Mouse (Mus musculus): ENCODE data around the gene Magi2.
"Not testable (repeated sequence)": the region's sequence is repeated elsewhere in the genome, so short reads cannot be mapped to it uniquely, and the experiment has no call there.

The Magi2 gene

DNA sequence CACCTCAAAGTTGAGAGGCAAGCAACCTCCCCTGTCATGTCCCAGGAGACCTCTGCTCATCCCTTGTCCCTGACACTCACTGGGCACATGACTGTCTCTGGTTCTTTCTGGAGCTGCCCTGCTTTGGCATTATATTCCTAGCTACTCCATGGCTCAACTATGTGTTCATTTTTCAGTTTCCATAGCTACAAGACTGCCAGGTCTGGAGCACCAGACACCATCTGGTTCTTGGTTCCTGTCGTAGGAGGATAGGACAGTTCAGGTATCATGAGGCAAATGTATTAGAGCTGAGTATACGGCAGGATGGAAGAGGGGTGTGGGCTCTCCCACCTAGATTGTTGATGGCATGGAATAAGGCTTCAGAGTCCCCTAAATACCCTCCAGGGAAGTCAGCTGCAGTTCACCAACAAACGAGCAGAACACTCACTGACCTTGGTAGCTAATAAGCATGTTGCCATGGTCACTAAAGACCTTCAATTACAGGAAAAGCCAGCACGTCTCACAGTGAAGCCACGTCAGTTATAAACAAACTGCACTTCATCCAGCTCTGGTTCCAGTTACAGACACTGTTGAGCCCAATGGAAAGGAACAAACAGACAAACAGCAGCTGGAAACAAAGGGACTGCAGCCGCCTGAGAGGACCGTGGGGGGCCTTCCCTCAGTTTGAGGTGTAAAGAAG, 1449.5 kb downstream of the Magi2 start:
- no peak for DNase-seq

GRCm38 (mm10) chr5:20677246-20677645, 1450.4 kb downstream of the Magi2 start:
- DNase-seq: no peak

DNA sequence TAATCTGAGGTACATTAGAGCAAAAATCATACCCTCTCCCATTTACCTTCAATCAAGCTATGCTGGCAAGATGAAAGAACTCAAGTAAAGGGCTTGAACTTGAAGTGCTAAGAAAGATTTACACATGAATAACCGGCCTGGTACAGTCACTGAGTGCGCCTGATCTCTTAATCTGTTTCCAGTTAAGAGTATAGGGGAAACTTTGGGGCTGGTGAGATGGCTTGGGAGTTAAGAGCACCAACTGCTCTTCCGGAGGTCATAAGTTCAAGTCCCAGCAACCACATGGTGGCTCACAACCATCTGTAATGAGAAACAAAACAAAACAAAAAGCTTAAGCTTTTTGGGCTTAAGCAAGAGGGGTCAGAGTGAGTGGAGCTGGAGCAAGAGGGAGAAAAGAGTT, 1451.7 kb downstream of the Magi2 start:
- no peak for DNase-seq

- DNase-seq: no peak
Measured at GRCm38 (mm10) chr5:20679920-20680319, 1453.1 kb downstream of the Magi2 start.

GRCm38 (mm10) chr5:20680833-20681530, 1454.1 kb downstream of the Magi2 start:
- no peak for DNase-seq

DNA sequence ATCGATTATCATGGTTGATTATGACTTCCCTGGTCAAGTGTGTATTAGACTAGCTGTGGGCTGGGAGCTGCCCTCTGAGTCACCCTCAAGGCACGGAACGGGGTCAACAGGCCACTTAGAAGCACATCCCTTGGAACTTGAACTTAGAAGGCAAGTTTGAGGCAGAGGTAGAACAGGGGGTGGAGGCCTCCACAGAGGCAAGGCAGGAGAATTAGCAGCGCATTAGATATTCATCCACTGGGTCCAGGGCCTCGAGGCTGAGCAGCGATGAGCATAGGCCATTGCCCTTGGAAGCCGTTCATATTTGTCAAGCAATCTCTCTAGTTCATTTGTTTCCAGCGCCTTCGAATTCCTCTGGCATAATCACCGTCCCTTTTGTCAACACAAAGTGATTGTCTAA, 1454.8 kb downstream of the Magi2 start:
- DNase-seq: no peak

- DNase-seq: no peak
Measured at GRCm38 (mm10) chr5:20682208-20682607, 1455.4 kb downstream of the Magi2 start.

- DNase-seq: no peak
Measured at GRCm38 (mm10) chr5:20684112-20684511, 1457.3 kb downstream of the Magi2 start.

GRCm38 (mm10) chr5:20692230-20692629, 1465.4 kb downstream of the Magi2 start:
- DNase-seq: no peak

DNA sequence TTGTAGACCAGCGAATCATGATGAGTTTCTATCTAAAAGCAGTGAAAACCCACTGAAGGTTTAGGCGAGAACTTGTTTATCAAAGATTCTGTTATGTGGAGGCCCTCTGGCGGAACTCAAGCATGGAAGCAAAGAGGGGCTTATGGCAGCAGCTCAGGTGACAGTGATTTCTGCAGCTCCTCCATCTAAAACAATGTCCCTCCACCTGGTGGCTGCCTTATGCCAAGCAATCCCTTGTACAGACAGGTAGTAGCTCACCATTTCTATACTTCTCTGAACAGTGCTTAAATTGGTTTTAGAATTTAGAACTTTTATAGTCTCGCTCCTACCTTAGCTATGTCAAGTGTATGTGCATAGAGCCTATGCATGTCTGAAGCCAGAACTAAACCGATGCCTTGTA, 1472.3 kb downstream of the Magi2 start:
- no peak for DNase-seq

DNA sequence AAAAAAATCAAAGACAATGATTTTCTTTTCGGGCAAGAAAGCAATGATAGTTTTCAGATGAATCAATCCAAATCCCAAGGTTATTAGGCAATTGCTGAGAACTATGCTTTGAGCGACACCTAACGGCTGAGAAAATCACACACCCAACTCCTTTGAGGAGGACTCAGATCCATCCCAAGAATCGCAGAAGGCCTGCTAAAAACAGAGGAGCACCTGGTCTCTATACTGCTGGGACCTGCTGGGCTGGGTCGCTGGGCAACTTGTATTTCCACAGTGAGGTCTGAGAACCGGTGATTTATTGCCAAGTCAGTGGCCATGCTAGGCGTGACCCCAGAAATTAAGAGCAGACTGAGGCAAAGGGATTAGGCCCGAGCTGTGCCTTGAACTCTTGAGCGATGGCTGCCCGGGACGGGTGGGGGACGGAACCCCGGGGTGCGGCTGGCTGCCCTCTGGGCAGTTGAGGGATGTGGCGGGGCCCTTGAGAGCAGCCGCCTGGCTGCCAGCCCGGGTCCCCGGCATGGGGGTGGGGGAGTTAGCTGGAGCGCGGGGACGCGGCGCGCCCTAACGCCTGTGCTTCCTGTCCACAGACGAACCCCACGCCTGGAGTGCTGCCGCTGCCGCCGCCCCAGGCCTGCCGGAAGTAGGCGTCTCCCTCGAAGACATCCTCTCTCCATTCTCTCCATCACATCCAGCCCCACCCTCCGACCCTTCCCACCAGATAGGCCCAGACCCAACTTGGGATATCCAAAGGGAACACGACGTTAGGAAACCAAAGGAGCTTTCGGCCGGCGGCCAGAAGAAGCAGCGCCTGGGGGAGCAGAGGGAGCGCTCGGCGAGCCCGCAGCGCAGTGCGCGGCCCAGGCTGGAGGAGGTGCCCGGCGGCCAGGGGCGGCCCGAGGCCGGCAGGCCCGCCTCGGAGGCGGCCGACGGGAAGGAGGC, 1474.9 kb downstream of the Magi2 start:
- peak; percentile 81 for DNase-seq

- peak; percentile 46 for DNase-seq
Measured at GRCm38 (mm10) chr5:20702480-20703303, 1475.9 kb downstream of the Magi2 start.

DNA sequence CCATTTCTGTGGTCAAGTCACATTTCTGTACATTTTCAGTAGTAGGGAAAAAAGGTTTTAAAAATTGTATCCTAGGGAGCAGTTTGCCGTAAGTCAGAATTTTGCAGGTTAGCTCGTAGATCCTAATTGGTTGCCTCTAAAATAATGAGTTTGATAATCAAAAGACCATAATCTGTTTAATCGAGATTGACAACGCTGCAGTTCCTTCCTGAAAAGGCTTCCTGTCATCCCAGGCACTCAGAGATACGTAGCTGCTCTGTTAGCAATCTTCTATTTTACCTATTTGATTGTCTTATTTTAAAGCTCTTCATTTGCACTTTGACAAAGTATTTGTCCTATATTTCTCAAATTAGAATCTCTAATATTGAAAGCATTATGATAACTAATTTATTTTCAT, 1476.5 kb downstream of the Magi2 start:
- no peak for DNase-seq

DNA sequence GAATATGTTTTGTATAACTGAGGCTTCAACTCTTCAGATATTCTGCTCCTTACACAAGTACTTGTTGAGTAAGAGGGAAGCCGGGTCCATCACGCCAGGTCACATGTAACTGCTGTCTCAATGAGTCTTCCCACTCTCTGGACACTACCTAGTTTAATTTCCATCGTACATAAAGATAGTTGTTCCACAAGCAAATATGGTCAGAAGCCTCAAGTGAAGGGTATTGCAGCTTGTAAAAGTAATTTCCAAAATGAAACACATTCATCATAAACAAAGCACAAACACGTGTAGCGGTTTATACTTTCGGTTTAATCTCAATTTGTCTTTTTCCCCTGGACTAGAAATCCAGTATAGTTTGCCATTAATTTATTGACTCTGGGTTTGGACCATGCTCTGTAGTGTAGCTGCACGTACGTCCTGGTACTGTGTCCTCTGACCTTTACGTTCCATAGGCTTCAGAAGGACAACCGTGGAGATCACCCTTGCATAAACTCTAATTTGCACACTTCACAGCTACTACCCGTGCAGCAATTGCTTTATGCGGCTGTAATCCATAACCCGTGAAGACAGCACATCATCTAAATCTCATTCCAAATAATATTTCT, 1477.2 kb downstream of the Magi2 start:
- DNase-seq: no peak

DNA sequence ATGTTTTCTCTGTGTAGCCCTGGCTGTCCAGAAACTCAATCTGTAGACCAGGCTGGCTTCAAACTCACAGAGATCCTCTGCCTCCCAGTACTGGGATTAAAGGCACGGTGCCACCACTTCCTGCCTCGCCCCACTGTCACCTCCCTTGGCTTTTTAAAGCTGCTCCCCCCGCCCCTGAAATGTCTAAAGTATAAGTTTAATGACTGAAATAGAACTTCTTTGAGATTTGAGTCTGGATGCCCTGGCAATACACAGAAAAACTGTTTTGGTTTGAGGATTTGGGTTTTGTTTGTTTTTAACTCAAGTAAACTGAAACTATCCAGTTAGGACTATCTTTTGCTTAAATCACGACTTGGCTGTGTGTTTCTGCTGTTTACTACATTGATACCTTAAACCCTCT, 1478.0 kb downstream of the Magi2 start:
- no peak for DNase-seq

DNA sequence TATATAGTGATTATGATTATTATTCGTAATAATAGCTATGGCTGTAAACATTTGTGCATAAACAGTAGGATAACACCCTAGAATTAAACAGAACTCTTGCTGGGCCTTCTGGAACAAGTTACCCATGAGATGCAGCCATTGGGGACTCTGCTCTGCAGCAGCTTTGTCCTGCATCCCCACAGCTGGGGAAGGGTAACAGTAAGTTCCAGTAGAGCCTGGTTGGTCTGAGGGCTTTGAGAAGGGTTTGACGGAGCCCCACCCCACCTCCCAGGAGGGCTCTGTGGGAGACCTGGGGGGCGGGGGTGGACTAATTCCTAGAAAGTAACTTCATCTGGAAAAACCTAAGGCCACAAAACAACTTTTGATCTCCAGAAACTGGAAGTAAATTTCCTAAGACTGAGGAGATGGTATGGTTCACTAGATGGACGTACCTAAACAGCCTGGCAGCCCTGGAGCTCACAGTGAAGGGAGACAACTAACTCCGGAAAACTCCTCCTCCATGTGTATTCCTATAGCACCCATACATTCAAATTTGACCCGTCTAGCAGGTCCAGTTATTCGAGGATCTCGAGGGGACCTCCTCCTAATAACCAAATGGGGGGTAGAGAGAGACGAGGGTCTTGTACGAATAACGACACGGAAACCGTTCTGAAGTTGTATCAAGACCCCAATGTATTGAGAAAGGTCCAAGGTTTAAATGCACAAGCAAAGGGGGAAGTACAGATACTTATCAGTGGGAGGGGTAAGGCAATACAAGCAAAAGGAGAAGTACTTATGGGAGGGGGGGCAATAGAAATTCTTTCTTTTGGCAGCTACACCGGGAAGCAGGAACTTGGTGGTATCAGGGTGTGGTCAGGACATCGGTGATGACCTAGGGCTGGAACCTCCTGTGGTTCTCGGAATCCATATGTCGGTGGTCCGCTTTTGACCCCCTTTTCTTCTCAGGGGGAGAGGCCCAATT, 1479.8 kb downstream of the Magi2 start:
- not testable (repeated sequence) for DNase-seq

GRCm38 (mm10) chr5:20710845-20711244, 1484.0 kb downstream of the Magi2 start:
- DNase-seq: not testable (repeated sequence)

GRCm38 (mm10) chr5:20714619-20715018, 1487.8 kb downstream of the Magi2 start:
- DNase-seq: not testable (repeated sequence)

DNA sequence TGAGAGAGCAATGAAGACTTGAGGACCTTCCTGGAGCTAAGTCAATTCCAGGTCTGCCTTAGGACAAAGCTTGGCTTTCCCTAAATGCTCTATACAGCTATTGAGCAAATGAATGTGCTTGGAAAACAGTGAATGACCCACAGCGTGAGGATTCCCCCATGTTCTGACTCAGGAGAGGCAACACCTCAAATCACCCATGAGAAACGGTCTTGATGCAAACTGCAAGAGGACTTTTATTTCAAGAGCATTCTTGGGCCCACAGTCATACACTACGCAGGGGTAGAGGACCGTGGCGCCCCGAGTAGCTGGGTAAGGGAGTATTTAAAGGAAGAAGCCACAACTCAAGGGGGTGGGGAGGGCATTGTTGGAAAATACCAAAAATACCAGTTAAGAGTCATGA, 1489.1 kb downstream of the Magi2 start:
- not testable (repeated sequence) for DNase-seq

- no peak for DNase-seq
Measured at GRCm38 (mm10) chr5:20720201-20720900, 1493.5 kb downstream of the Magi2 start.
